ENCODE assay signal across 26 mouse cellular contexts in the genomic region with DNA sequence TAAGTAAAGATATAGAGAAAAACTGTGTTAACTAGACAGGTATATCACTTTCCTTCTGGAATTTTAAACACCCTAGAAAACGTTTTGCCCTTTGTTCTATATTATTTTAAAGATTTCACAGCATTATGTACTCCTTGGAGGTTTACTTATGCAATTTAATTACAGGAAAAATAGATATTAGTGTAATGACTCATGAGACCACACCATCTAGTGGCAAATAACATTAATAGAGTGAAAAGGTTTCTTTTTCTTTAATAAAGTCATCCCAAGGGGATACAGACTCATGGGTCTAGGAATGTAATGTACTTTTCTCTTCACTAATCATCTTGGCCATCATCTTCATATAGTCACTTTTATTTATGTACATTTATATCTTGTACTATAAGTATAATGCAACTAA.
DNase-seq lines count a peak whose midpoint lies in the region; ATAC-seq and TF ChIP-seq lines count a peak whose summit lies in the region.
"Had no signal": no experiment of that assay in that cellular context is flagged by ENCODE, and none has a peak within 500 bp of the region (broad histone marks: within the 10 kb centered on the region; RNA-seq: fewer than 3 reads in every experiment).

No protein-coding gene starts in this region.

- TF ChIP-seq CTCF in kidney, postnatal 0 days (IDR thresholded peaks at IDR 0.05; ENCODE audit: low read depth), result peak; percentile 21; the same call in 1 of the 2 replicates
- peak in 1 of 3 experiments; percentile 33; a peak in 2 of 6 replicates for TF ChIP-seq CTCF in MEL (IDR thresholded peaks at IDR 0.05 in 2 of 3, conservative IDR thresholded peaks at IDR 0.05 in 1 of 3; ENCODE audit: control insufficient read depth in 1 of 3, insufficient read depth in 1 of 3, low read depth in 2 of 3, low read length in 3 of 3, poor library complexity in 1 of 3, severe bottlenecking in 1 of 3)

- WGBS in kidney, postnatal 0 days, result 3% methylated on average over 1 of the region's 1 CpGs
- WGBS in kidney, embryonic 14.5 days, result 9% methylated on average over 1 of the region's 1 CpGs

- ATAC-seq in kidney, postnatal 0 days (replicated peaks; ENCODE audit: low FRiP score, low read depth), result no peak
- no peak for ATAC-seq in kidney, embryonic 14.5 days (ENCODE audit: low FRiP score, low TSS enrichment)
- ATAC-seq: CD4-positive, CD25-positive, alpha-beta regulatory T cell, adult 4 months; forebrain, embryonic 14.5 days; forebrain, embryonic 16.5 days had no signal

- no peak overlapping the region for H3K27ac ChIP-seq in kidney, postnatal 0 days
- no peak overlapping the region for H3K27ac ChIP-seq in kidney, embryonic 14.5 days (ENCODE audit: low read depth, low read length)
- H3K27ac ChIP-seq in MEL (ENCODE audit: control insufficient read depth, low read depth, low read length), result no peak overlapping the region
- H3K27ac ChIP-seq: embryonic facial prominence, embryonic 13.5 days; embryonic facial prominence, embryonic 15.5 days; forebrain, embryonic 10.5 days; forebrain, embryonic 12.5 days had no signal

- H3K4me3 ChIP-seq in kidney, postnatal 0 days (replicated peaks; ENCODE audit: low read depth, low read length), result no peak overlapping the region
- no peak overlapping the region for H3K4me3 ChIP-seq in kidney, embryonic 14.5 days (ENCODE audit: low read length)
- no peak overlapping the region for H3K4me3 ChIP-seq in MEL (ENCODE audit: control insufficient read depth in 1 of 2, insufficient read depth in 1 of 2, low read depth in 2 of 2, low read length in 2 of 2)
- H3K4me3 ChIP-seq: embryonic facial prominence, embryonic 13.5 days; embryonic facial prominence, embryonic 15.5 days; erythroblast, embryonic 14.5 days; forebrain, embryonic 10.5 days; forebrain, embryonic 12.5 days had no signal

- no peak for DNase-seq in kidney, postnatal 0 days (ENCODE audit: low spot score)
- DNase-seq in 416B (ENCODE audit: low read depth) (peak; percentile 35), MEL (ENCODE audit: low read depth, low spot score) (no peak)
- no peak for DNase-seq in lung, postnatal 25 days (ENCODE audit: low spot score)
- DNase-seq: adrenal gland, adult 2 months; adrenal gland, postnatal 10 days; adrenal gland, postnatal 25 days; B cell, adult 2 months; cerebellum, adult 11 months; cerebellum, adult 18-20 months; cerebellum, adult 8-10 months; cerebellum, adult 9-11 months; cerebellum, postnatal 14 days; cerebellum, postnatal 36 days; embryo, embryonic 11 days had no signal

- no peak overlapping the region for H3K9ac ChIP-seq in kidney, postnatal 0 days (ENCODE audit: low read depth, low read length)
- H3K9ac ChIP-seq in kidney, embryonic 14.5 days (ENCODE audit: low read depth, low read length), result no peak overlapping the region
- H3K9ac ChIP-seq in MEL (ENCODE audit: control insufficient read depth, low read depth, low read length, poor library complexity, severe bottlenecking), result no peak overlapping the region
- H3K9ac ChIP-seq: embryonic facial prominence, embryonic 13.5 days; embryonic facial prominence, embryonic 15.5 days; forebrain, embryonic 12.5 days had no signal

- no peak for TF ChIP-seq POLR2A in MEL (IDR thresholded peaks at IDR 0.05; ENCODE audit: control insufficient read depth in 1 of 2, insufficient read depth in 1 of 2, low read depth in 1 of 2, low read length in 2 of 2, poor library complexity in 1 of 2)

- no peaks in the 10 kb centered on the region for H3K27me3 ChIP-seq in kidney, postnatal 0 days (ENCODE audit: insufficient read depth, low read length)
- H3K27me3 ChIP-seq in kidney, embryonic 14.5 days (ENCODE audit: control insufficient read depth, insufficient read depth, low read length), result no peaks in the 10 kb centered on the region
- H3K27me3 ChIP-seq in MEL (ENCODE audit: control insufficient read depth in 1 of 2, insufficient read depth in 2 of 2, low read length in 2 of 2), result no peaks in the 10 kb centered on the region
- H3K27me3 ChIP-seq: CH12.LX; embryonic facial prominence, embryonic 13.5 days; embryonic facial prominence, embryonic 15.5 days; forebrain, embryonic 12.5 days had no signal

- H3K79me2 ChIP-seq in MEL (ENCODE audit: control insufficient read depth, insufficient read depth, low read length, poor library complexity), result no peaks in the 10 kb centered on the region

- TF ChIP-seq EP300 in MEL (IDR thresholded peaks at IDR 0.05; ENCODE audit: low read depth in 1 of 2, low read length in 2 of 2), result no peak

- H3K36me3 ChIP-seq in kidney, postnatal 0 days (ENCODE audit: insufficient read depth, low read length), result no peaks in the 10 kb centered on the region
- H3K36me3 ChIP-seq in kidney, embryonic 14.5 days (ENCODE audit: control insufficient read depth, insufficient read depth, low read length), result no peaks in the 10 kb centered on the region
- H3K36me3 ChIP-seq in MEL (ENCODE audit: control insufficient read depth in 1 of 2, insufficient read depth in 2 of 2, low read length in 2 of 2), result no peaks in the 10 kb centered on the region
- H3K36me3 ChIP-seq: embryonic facial prominence, embryonic 13.5 days; embryonic facial prominence, embryonic 15.5 days; forebrain, embryonic 10.5 days; forebrain, embryonic 12.5 days; G1E had no signal

- no peaks in the 10 kb centered on the region for H3K9me3 ChIP-seq in kidney, postnatal 0 days (replicated peaks; ENCODE audit: low read length)
- H3K9me3 ChIP-seq in kidney, embryonic 14.5 days (ENCODE audit: control insufficient read depth, low read length), result no peaks in the 10 kb centered on the region
- no peaks in the 10 kb centered on the region for H3K9me3 ChIP-seq in MEL (replicated peaks; ENCODE audit: insufficient read depth, low read length)
- H3K9me3 ChIP-seq: embryonic facial prominence, embryonic 13.5 days; embryonic facial prominence, embryonic 15.5 days; forebrain, embryonic 10.5 days; forebrain, embryonic 12.5 days; G1E had no signal

- no peaks in the 10 kb centered on the region for H3K4me1 ChIP-seq in kidney, postnatal 0 days (replicated peaks; ENCODE audit: insufficient read depth, low read length)
- no peaks in the 10 kb centered on the region for H3K4me1 ChIP-seq in kidney, embryonic 14.5 days (ENCODE audit: control insufficient read depth, insufficient read depth, low read length)
- no peaks in the 10 kb centered on the region for H3K4me1 ChIP-seq in MEL (ENCODE audit: control insufficient read depth in 1 of 2, insufficient read depth in 2 of 2, low read length in 2 of 2)
- H3K4me1 ChIP-seq: embryonic facial prominence, embryonic 13.5 days; embryonic facial prominence, embryonic 15.5 days; forebrain, embryonic 10.5 days; forebrain, embryonic 12.5 days had no signal

- peak; percentile 63 for TF ChIP-seq RAD21 in MEL (IDR thresholded peaks at IDR 0.05; ENCODE audit: low read depth, low read length)

- no peak overlapping the region for H3K4me2 ChIP-seq in kidney, postnatal 0 days (ENCODE audit: low read length)
- no peak overlapping the region for H3K4me2 ChIP-seq in kidney, embryonic 14.5 days (replicated peaks; ENCODE audit: low read depth, low read length)
- H3K4me2 ChIP-seq: embryonic facial prominence, embryonic 13.5 days; embryonic facial prominence, embryonic 15.5 days; forebrain, embryonic 12.5 days had no signal

TF ChIP-seq in MEL, 35 proteins besides CTCF, POLR2A, EP300 and RAD21:
- TF ChIP-seq SMC3 (IDR thresholded peaks at IDR 0.05; ENCODE audit: low read depth, low read length) (peak; percentile 56), POLR2AphosphoS2 (IDR thresholded peaks at IDR 0.05; ENCODE audit: low read length) (no peak), NELFE (IDR thresholded peaks at IDR 0.05; ENCODE audit: low read depth, low read length) (no peak), RCOR1 (IDR thresholded peaks at IDR 0.05; ENCODE audit: low read depth, low read length) (no peak), ZC3H11A (IDR thresholded peaks at IDR 0.05; ENCODE audit: low read depth, low read length) (peak; percentile 34; the same call in 1 of the 2 replicates), USF1 (IDR thresholded peaks at IDR 0.05; ENCODE audit: low read depth, low read length) (no peak), HCFC1 (IDR thresholded peaks at IDR 0.05; ENCODE audit: low read depth, low read length) (no peak), NRF1 (IDR thresholded peaks at IDR 0.05; ENCODE audit: insufficient read depth, low read depth, low read length, poor library complexity, severe bottlenecking) (no peak)
